ENCODE assay signal across 9 mouse cellular contexts in the genomic region with DNA sequence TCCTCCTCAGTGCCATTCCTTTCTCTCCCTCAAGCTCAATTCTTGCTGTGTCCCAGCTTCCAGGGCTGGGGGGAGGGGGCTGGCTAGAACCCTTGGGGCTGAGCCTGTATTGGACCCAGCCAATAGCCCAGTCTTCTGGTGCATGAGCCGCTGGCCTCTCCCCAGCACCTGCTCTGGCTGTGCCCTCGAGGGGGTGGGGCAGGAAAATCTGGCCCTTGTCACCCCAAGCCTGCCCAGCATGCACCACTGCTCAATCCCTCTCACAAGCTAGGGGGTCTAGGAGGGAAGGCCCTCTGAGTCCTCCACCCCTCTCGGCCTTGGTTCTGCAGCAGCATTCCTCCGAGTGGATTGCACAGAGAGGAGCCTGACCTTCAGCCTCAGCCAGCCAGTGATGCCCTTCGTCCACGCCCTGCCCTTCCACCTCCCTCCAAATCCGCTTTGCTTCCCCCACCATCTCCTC. TPM values are rescaled to one million over a fixed set of nuclear protein-coding genes. Genes with fewer than 3 reads are reported as not detected.
DNase-seq lines count a peak whose midpoint lies in the region; ATAC-seq and TF ChIP-seq lines count a peak whose summit lies in the region.
"Had no signal": no experiment of that assay in that cellular context is flagged by ENCODE, and none has a peak within 500 bp of the region (broad histone marks: within the 10 kb centered on the region; RNA-seq: fewer than 3 reads in every experiment).

No protein-coding gene starts in this region.

- H3K27ac ChIP-seq in ES-Bruce4 (ENCODE audit: insufficient read depth, low read length), result no peak overlapping the region
- no peak overlapping the region for H3K27ac ChIP-seq in forebrain, postnatal 0 days (ENCODE audit: low read depth, low read length)
- H3K27ac ChIP-seq in limb, embryonic 12.5 days, result no peak overlapping the region

- peaks cover 3% of the 10 kb centered on the region; the same call in 1 of the 2 replicates for H3K27me3 ChIP-seq in ES-Bruce4 (ENCODE audit: control insufficient read depth, insufficient read depth, low read length, poor library complexity, severe bottlenecking)
- peaks cover 16% of the 10 kb centered on the region; the same call in 1 of the 2 replicates for H3K27me3 ChIP-seq in forebrain, postnatal 0 days (ENCODE audit: insufficient read depth, low read length)
- peaks cover 67% of the 10 kb centered on the region for H3K27me3 ChIP-seq in limb, embryonic 12.5 days

- peak overlapping the region; percentile 7; the same call in 1 of the 2 replicates for H3K9ac ChIP-seq in ES-Bruce4 (ENCODE audit: low read depth, poor library complexity, severe bottlenecking)
- H3K9ac ChIP-seq in forebrain, postnatal 0 days, result 0 out of 2 replicates have a peak overlapping the region, but pooled peaks have one; percentile 29
- peak overlapping the region; percentile 56 for H3K9ac ChIP-seq in limb, embryonic 12.5 days (replicated peaks)

- TF ChIP-seq CTCF in ES-Bruce4 (IDR thresholded peaks at IDR 0.05; ENCODE audit: low read depth, low read length), result no peak
- no peak for TF ChIP-seq CTCF in forebrain, postnatal 0 days (IDR thresholded peaks at IDR 0.05; ENCODE audit: low read depth)

- no peak for TF ChIP-seq EP300 in ES-Bruce4 (IDR thresholded peaks at IDR 0.05; ENCODE audit: insufficient read depth, low read depth, low read length)

- H3K4me1 ChIP-seq in ES-Bruce4 (ENCODE audit: control insufficient read depth, insufficient read depth, low read length), result peaks cover 4% of the 10 kb centered on the region
- peaks cover 14% of the 10 kb centered on the region for H3K4me1 ChIP-seq in forebrain, postnatal 0 days (ENCODE audit: insufficient read depth)
- H3K4me1 ChIP-seq in limb, embryonic 12.5 days (replicated peaks), result peaks cover 53% of the 10 kb centered on the region

- no peak for ATAC-seq in forebrain, postnatal 0 days
- ATAC-seq in limb, embryonic 12.5 days (ENCODE audit: insufficient number of reproducible peaks, insufficient read depth, low FRiP score, low TSS enrichment, low read depth), result 0 out of 2 replicates have a peak, but pooled peaks have one; percentile 9

- peak overlapping the region; percentile 44 for H3K4me2 ChIP-seq in forebrain, postnatal 0 days (ENCODE audit: low read depth)
- H3K4me2 ChIP-seq in limb, embryonic 12.5 days, result peak overlapping the region; percentile 62

- no peaks in the 10 kb centered on the region for H3K9me3 ChIP-seq in ES-Bruce4 (replicated peaks; ENCODE audit: control insufficient read depth, insufficient read depth, low read length, poor library complexity, severe bottlenecking)
- no peaks in the 10 kb centered on the region for H3K9me3 ChIP-seq in forebrain, postnatal 0 days (ENCODE audit: low read length)
- H3K9me3 ChIP-seq in limb, embryonic 12.5 days, result no peaks in the 10 kb centered on the region

- TF ChIP-seq POLR2A in ES-Bruce4 (IDR thresholded peaks at IDR 0.05; ENCODE audit: insufficient read depth, low read length), result no peak

- 24% methylated on average over 7 of the region's 7 CpGs for WGBS in forebrain, postnatal 0 days
- 25% methylated on average over 7 of the region's 7 CpGs for WGBS in limb, embryonic 12.5 days

- H3K36me3 ChIP-seq in ES-Bruce4 (ENCODE audit: control insufficient read depth, insufficient read depth, low read length, poor library complexity, severe bottlenecking), result no peaks in the 10 kb centered on the region
- no peaks in the 10 kb centered on the region for H3K36me3 ChIP-seq in forebrain, postnatal 0 days (ENCODE audit: insufficient read depth)
- H3K36me3 ChIP-seq in limb, embryonic 12.5 days, result peaks cover 27% of the 10 kb centered on the region

- peak overlapping the region; percentile 33; the same call in 1 of the 2 replicates for H3K4me3 ChIP-seq in ES-Bruce4 (ENCODE audit: low read depth, low read length)
- no peak overlapping the region for H3K4me3 ChIP-seq in forebrain, postnatal 0 days (ENCODE audit: low read depth, low read length)
- peak overlapping the region; percentile 35 for H3K4me3 ChIP-seq in limb, embryonic 12.5 days (replicated peaks)

- peak; percentile 56 for DNase-seq in cerebellum, adult 11 months
- no peak for DNase-seq in cerebellum, postnatal 4 days (ENCODE audit: low spot score in 2 of 2)
- DNase-seq in forebrain, postnatal 0 days, result no peak
- DNase-seq in thymus, postnatal 0 days (ENCODE audit: low spot score), result no peak
- DNase-seq in c-Kit-positive CD71-positive TER-119-positive erythroid progenitor cells, embryonic 14.5 days (ENCODE audit: low spot score), result no peak
- no peak for DNase-seq in layer of hippocampus, adult 11-12 months (ENCODE audit: low spot score)

RNA-seq across cellular contexts. Expression of gene Speg, which starts 12.4 kb away (rescaled TPM):
- 18.0 and 19.8 TPM in 2 replicates for polyA plus RNA-seq in ES-Bruce4 (2011; ENCODE audit: insufficient read depth, insufficient read length, low read depth, missing spikeins)
- 44.4 and 56.3 TPM in 2 replicates for total RNA-seq in forebrain, postnatal 0 days (2014; rRNA removed)
- polyA plus RNA-seq in forebrain, postnatal 0 days (2015; fragmentation: Nextera tagmentation; extraction: Ambion mirVana), result 17.8 and 20.6 TPM in 2 replicates
- 30.4 and 30.7 TPM in 2 replicates for polyA plus RNA-seq in limb, embryonic 12.5 days (2016; fragmentation: Nextera tagmentation; extraction: Ambion mirVana)
- 1.6 and 1.8 TPM in 2 replicates for polyA plus RNA-seq in thymus, postnatal 0 days (2015; fragmentation: Nextera tagmentation; extraction: Ambion mirVana)

RNA-seq across cellular contexts. Expression of gene Des, which starts 27.4 kb away (rescaled TPM):
- 18.2 and 23.3 TPM in 2 replicates for polyA plus RNA-seq in ES-Bruce4 (2011; ENCODE audit: insufficient read depth, insufficient read length, low read depth, missing spikeins)
- 1.0 and 1.4 TPM in 2 replicates for total RNA-seq in forebrain, postnatal 0 days (2014; rRNA removed)
- 1.2 TPM in 2 replicates for polyA plus RNA-seq in forebrain, postnatal 0 days (2015; fragmentation: Nextera tagmentation; extraction: Ambion mirVana)
- 23.5 and 25.3 TPM in 2 replicates for polyA plus RNA-seq in limb, embryonic 12.5 days (2016; fragmentation: Nextera tagmentation; extraction: Ambion mirVana)
- polyA plus RNA-seq in thymus, postnatal 0 days (2015; fragmentation: Nextera tagmentation; extraction: Ambion mirVana), result 6.0 and 7.4 TPM in 2 replicates
- total RNA-seq: hematopoietic stem cell, adult 5-6 weeks had no signal

RNA-seq across cellular contexts. Expression of gene Gmppa, which starts 48.2 kb away (rescaled TPM):
- polyA plus RNA-seq in ES-Bruce4 (2011; ENCODE audit: insufficient read depth, insufficient read length, low read depth, missing spikeins), result 35.2 and 36.5 TPM in 2 replicates
- 57.3 and 68.3 TPM in 2 replicates for total RNA-seq in forebrain, postnatal 0 days (2014; rRNA removed)
- polyA plus RNA-seq in forebrain, postnatal 0 days (2015; fragmentation: Nextera tagmentation; extraction: Ambion mirVana), result 64.0 and 64.9 TPM in 2 replicates
- 49.1 and 61.0 TPM in 2 replicates for polyA plus RNA-seq in limb, embryonic 12.5 days (2016; fragmentation: Nextera tagmentation; extraction: Ambion mirVana)
- polyA plus RNA-seq in thymus, postnatal 0 days (2015; fragmentation: Nextera tagmentation; extraction: Ambion mirVana), result 51.4 and 58.5 TPM in 2 replicates
